Mouse (Mus musculus) CH12.LX (cell line): ENCODE data around the gene Atp8b3.

Experiments
- E2F4 ChIP-seq: IDR thresholded peaks from 2 replicates; pipeline ENCODE4 v1.6.1; 2011; ENCODE audit warnings: low read depth, low read length, improper control_type of control experiment; ENCODE audit not compliant: insufficient replicate concordance
- MYC ChIP-seq: IDR thresholded peaks from 2 replicates; pipeline ENCODE4 v1.6.1; 2011; ENCODE audit warnings: low read depth, mild to moderate bottlenecking, improper control_type of control experiment, low read length

DNA sequence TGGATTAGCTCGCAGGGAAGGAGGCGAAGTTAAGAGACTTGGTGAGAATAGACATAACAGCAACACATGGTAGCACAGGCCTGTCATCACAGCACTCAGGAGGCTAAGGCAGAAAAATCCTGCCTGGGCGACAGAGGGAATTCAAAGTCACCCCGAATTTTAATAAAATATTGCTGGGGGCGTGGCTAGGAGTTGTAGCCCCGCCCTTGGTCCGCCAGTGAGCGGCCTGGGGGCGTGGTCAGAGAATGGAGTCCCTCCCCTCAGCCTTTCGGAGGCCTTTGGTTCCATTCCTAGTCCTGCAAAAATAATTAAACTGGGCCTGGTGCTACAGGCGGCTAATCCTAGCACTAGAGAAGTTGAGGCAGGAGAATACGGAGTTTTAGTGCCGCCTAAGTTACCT lies 3.2 kb downstream of the Atp8b3 start:
- no peak for TF ChIP-seq MYC
- TF ChIP-seq E2F4 = no peak
